Mouse (Mus musculus) gastrocnemius, adult 18-20 months (tissue): ENCODE measurements around the gene Hdac11. TPM values are rescaled to one million over a fixed set of nuclear protein-coding genes. Genes with fewer than 3 reads are reported as not detected.
A peak's percentile ranks its signal among the peaks of the same experiment; 100 is the strongest.
"Not testable (repeated sequence)": the region's sequence is repeated elsewhere in the genome, so short reads cannot be mapped to it uniquely, and the experiment has no call there.

Experiments
- DNase-seq: peaks from one replicate; pipeline ENCODE4 v3.0.0; 2021; ENCODE audit warnings: low spot score
- long read RNA-seq, 2 experiments: library from polyadenylated mRNA; stranded (forward); transcript quantifications; one replicate each; pipeline ENCODE4 v2.0.0; 2021
- total RNA-seq, 2 experiments: library from RNA; stranded (reverse); gene quantifications; 2 replicates each; pipeline ENCODE4 v1.2.3; 2021

Hdac11 gene
- total RNA-seq, result 1 to 10 TPM; 6.7 to 7.2 TPM
- long read RNA-seq, experiment 1, transcript Hdac11-201 (10 exons, 2,653 nt), result major isoform, 7 of 10 reads
- long read RNA-seq, experiment 1, partial matches to known transcripts, result 0 of 10 reads
- long read RNA-seq, experiment 1, other reads (novel, unspliced or antisense), result 1 of 10 reads
- long read RNA-seq, experiment 2, partial matches to known transcripts, result 0 of 2 reads
- long read RNA-seq, experiment 2, other reads (novel, unspliced or antisense), result 1 of 2 reads

DNA sequence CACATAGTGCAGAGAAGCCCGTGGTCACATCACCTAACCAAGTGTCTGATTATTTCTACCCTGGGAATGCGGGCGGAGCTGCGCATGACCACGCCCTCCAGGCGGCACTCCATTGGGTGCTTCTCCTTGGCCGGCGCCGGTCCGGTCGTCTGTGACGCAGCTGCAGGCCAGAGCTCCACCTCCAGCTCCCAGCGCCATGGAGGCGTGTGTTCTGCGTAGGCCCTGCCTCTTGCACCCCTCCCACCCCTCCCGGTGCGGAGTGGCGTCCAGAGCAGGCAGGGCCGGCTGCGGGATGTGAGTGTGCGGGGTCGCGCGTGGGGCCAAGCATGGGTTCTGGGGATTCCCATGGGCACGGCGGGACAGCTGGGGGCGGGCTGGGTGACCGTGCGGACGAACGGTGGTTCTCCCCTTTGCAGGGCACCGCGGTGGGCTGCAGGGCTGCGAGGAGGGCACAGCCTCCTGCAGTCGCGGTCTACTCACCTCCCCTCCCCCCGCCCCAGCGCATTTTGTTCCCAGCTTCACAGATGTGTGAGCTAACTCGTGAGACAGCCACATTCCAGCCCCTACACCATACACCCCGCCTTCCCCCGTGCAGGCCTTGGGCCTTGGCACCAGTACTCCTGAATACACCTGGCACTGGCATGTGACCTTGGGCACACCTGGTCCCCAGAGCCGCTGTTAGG, at the start of gene Hdac11:
Gene Hdac11, plus strand, starts transcription at position 112 of the 683 bp plus-strand sequence.
- DNase-seq, result peak; percentile 87

DNA sequence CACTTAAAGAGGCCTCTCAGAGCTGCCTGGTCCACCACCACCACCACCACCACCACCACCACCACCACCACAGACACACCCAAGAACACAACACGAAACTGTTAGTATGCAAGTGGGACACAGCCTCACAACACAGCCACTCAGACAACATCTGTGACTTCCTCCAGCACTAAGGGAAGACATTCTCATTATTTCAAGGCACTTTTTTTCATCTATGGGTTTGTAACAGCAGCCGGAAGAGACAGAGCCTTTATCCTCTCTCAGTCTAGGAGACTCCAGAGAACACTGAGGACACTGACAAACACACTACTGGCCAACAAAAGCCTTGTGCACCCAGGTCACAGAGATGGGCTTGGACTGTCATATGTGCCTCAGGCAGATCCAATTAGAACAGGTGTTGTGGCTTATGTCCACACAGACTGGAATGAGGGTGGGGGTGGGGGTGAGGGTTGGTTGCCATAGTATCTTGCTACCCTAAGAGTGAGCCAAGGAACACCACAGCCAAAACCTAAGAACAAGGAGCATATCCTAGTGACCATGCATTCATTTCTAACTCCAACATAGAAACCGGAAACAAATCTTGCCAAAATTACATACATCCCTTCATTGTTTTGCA, 48.1 kb upstream of the Hdac11 start:
- DNase-seq, result no peak

DNA sequence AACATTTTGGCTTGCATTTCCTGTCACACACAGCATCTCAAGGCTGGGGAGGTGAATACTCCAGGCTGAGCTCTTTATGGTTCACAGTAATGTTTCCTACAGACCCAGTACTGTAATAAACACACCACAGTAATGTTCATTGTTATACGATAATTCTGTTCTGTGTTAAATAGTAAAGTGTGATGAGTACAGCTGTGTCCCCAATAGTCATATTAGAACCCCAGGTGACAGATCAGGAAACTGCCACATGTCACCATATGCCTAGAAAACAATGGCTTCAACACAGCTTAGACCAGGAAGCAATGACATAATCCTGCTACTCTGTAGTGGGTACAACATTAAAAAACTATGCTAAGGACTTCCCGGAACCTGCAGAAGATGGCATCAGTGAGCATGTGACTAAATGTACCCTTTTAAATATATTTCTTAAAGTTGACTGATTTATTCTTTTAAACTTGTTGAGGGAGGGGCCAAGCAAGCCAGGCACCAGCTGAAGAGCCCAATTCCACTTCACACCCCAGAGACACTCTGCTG, 47.5 kb upstream of the Hdac11 start:
- no peak for DNase-seq

- DNase-seq, result no peak
Measured at GRCm38 (mm10) chr6:91109489-91109888, 47.0 kb upstream of the Hdac11 start.

DNA sequence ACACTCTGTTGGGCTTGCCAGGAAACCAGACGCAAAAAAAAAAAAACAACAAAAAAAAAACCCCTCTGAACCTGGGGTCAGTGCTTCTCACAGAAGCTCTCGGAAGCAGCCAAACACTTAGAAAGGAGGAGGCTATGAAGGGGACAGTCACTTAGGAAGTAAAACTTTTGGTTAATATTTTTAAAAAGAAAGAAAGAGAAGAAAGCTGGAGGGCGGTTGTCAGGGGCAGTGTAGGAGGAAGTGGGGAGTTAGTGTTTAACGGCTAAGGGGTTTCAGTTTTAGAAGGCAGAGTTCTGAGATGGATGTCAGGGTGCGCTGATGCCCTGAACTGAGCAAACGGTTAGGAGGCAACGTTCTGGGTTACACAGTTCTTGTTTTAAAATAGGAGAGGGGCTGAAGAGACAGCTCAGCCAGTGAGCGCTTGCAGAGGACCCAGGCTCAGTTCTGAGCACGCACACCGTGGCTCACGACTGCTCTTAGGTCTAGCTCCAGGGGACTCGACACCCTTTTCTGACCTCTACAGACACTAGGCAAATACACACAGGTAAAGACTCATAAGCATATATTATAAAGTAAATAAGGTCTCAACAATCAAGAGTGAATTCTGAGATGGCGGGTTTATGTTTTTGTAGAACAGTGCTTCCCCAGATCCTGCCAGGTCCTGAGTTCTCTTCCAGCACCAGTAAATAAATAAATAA, 46.0 kb upstream of the Hdac11 start:
- DNase-seq, result no peak

DNA sequence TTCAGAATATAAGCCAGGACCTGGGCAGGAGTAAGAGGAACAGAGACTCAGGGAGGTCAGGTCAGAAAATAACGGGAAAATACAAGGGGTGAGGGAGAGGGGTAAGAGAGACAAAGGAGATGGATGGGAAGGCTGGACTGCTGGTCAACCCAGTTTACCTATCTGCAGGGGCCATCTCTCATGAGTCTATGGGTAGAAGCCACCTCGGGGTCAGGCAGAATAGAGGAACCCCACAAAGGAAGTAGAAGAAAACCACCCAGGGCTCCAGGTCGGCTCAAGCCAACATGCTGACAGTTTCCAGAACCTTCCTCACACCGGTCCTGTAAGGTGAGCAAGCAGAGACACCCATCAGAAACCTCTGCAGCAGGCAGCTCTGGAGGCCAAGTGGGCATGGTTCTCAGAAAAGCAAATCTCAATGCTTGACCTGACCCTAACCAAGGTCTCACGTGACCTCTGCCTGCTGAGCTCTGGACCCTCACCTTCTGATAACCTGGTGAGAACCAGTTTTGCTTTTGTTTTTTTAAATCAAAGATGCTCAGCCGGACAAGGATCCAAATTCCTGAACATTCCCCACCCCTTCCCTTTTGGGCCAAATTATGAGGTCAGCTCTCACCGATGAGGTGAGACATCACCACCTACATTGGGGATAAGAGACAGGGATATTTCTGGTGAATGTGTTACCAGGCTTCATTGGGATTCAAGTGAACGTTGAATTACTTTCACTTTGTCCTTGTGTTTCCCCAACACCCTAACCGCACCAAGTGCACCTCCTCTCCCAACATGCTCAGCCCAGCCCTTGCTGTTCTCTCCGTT, 45.1 kb upstream of the Hdac11 start:
- no peak for DNase-seq

DNA sequence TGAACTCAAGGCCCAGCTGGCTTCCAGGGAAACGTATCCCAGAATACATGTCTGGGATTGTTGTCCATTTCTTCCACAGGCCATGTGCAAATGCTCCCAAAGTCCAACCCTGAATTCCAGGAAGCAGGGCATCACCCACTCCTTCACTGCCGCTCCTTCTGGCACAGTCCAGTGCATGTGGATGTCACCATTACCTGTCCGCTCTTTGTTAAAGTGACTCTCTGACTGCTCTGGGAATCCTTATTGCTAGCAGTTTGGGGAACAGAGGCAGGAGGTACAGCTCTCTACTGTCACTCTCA, 44.6 kb upstream of the Hdac11 start:
- DNase-seq, result no peak

DNA sequence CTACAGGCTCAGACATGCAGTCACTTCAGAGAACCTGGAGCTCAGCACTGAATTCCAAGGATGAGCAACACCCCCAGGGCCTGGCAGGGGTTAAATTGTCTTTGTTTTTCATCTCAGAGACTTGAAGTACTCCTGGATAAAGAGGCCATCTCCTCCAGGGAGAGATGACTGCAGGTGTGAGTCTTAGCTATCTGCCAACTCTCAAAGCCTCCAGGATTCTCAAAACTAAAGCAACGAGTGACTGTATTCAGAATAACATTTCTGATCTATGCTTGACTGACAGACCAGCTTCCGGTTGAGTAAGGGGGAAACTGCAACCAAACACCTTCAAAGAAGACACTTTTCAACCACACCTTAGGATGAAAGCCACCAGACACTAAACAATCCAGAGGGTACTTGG, 41.7 kb upstream of the Hdac11 start:
- no peak for DNase-seq

DNA sequence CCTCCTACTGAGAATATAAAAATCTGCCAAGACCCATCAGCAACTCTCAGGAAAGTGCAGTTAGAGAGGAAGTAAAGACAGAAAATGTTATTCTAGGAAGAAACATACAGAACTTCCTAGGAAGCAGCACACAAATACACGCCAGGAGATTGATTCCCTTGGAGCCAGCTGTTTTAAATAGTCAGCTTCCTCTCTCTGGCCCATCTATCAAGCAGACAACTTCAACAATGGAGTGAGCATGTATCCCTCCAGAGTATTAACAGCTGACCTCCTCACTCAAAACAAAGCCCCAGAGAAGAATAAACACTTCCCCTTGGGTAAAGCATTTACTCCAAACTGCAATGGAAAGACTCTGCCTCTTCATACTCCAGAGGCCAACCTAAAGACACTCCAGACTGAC, 41.3 kb upstream of the Hdac11 start:
- DNase-seq, result no peak

DNA sequence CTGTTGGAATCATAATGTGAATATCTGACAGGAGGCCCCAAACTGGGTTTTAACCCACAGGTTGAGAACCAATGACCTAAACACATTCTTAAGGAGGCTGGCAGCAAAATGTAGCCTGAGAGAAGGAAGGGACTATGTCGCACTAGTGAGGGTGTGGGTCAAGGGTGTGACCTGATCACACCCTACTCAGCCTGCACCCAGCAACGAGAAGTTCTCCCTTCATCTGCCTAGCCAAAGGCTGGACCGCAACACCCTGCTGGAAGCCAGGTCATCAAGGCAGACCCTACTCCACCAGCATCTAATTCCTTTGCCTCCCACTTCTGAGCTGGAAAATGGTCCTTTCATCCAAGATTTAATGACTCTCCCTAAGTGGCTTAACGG, 40.6 kb upstream of the Hdac11 start:
- DNase-seq, result no peak

DNA sequence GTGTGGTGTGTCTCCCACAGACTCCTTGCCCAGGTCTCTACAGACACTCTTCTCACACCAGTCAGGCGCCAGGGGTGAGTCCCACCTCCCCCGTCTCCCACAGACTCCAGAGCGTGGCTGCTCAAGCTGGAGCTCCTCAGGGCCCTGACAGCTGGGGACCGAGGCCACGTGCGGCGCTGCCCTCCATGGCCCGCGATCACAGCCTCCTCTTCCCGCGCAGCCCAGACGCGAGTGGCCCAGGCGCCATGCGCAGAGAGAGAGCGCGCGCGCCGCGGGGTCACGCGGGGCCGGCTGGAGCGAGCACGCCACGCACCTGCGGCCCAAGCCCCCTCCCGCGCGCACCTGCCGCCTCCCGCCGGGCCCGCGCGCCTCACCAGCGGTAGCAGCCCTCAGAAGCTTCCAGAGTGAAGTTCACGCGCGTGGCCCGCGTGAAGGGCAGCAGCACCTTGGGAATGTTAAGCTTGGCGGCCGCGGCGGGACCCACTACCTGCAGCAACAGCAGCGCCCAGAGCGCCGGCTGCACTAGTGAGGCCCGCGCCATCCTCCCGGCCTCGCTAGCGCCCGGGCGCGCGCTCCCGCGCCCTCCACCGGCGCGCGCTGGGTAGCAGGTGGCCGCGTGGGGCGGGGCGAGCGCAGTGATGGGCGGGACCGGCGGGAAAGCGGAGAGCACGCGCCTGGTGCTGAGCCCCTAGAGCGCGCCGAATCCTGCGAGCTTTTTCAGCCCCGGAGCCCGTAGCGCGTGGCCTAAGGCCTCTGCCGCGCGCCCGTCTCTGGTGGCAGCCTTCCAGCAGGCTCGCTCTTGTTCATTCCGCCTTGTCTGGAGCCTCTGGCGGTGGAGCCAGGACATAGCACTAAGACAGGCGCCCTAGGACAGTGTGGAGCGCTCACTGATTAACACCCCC, 40.0 kb upstream of the Hdac11 start, which contains the start of gene Nup210:
Gene Nup210, minus strand, starts transcription at position 586 of the 902 bp plus-strand sequence.
- DNase-seq, result peak; percentile 93

DNA sequence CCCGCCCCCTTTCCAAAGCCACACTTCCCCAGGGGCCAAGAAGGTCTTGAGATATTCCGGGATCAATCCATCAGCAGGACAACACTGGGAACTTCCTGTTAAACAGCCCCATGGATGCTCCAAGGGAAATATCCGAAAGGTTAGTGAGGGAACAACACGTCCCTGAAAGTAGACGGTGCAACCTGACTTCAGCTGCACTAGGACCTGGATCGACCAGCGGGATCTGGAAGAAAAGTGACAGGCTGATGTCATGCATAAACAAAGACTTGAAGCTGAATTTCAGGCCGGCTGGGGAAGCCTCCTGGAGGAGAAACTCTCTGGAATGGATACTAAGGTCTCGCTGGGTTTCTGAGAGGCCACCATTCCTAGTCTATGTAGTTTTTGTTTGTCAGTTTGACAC, 39.3 kb upstream of the Hdac11 start:
- DNase-seq, result no peak

DNA sequence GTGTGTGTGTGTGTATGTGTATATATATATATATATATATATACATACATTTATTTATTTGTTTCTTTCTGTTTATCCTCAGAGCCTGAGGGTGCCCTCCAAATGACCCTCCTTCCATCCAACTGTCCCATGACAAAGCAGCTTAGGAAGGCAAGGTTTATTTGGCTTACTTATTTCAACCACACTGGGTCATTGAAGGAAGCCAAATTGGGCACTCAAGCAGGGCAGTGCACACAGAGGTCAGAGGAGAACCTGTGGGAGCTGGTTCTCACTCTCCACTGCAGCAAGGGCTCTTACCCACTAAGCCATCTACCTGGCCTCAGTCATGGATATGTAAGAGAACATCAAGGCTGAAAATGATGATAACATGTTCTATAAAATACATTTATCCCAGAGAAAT, 37.9 kb upstream of the Hdac11 start:
- DNase-seq, result no peak

DNA sequence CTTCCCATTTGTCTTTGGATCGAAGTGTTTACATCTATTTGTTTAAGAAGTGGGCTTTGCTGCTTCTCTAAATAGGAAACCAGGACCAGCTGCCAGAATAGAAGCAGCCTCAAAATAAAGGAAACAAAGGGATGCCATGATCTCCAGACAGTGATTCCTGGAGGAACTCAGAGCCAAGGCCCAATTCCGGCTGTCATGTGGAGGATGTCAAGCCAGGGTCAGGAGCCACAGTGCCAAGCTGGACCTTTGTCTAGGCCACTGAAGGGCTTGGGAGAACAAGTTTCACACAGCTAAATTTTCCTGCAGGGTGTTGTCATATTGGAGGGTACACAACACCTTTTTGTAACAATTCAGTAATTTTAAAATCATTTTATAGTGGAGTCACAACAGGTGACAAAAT, 36.3 kb upstream of the Hdac11 start:
- no peak for DNase-seq

GRCm38 (mm10) chr6:91121089-91121488, 35.4 kb upstream of the Hdac11 start:
- not testable (repeated sequence) for DNase-seq

DNA sequence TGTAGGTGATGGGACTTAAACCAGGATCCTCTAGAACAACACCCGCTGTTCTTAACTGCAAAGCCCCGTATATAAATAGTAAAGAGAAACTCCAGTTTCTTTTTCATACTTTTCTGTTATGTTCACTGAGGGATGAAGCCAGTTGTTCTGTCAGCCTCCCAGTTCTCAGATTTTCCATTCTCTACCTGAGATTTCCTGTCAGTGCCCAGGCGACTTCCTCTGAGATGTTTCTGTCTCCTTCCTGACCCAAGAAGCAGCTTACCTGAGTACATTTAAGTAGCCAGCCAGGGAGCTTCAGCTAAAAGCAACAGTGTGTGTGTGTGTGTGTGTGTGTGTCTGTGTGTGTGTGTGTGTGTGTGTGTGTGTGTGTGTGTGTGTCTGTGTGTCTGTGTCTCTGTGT, 33.0 kb upstream of the Hdac11 start:
- DNase-seq, result no peak

GRCm38 (mm10) chr6:91124286-91125227, 31.9 kb upstream of the Hdac11 start:
- DNase-seq, result no peak

DNA sequence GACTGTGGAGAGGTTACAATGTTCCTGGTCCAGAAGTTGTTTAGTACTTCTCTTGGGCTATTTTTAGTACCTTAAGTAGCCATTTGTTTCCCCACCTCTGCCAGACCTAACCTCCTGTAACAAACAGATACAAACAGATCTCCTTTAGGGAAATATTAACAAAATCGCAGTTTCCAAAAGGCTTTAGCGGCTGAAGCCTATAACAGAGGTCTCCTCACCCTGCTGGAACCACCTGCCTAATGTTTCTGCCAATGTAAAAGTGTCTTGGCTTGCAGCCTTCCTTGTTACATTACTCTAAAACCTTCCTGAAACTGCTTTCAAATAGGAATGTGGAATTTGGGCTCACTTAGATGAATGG, 31.3 kb upstream of the Hdac11 start:
- DNase-seq, result no peak

- no peak for DNase-seq
Measured at GRCm38 (mm10) chr6:91128996-91129395, 27.5 kb upstream of the Hdac11 start.
